19 mouse cellular contexts compared by ENCODE assay signal in genomic region chr5:120454756-120455337, GRCm38 (mm10). TPM values are rescaled to one million over a fixed set of nuclear protein-coding genes. Genes with fewer than 3 reads are reported as not detected.
DNase-seq lines count a peak whose midpoint lies in the region; ATAC-seq and TF ChIP-seq lines count a peak whose summit lies in the region.
"Had no signal": no experiment of that assay in that cellular context is flagged by ENCODE, and none has a peak within 500 bp of the region (broad histone marks: within the 10 kb centered on the region; RNA-seq: fewer than 3 reads in every experiment).

No protein-coding gene starts in this region.

- no peaks in the 10 kb centered on the region for H3K36me3 ChIP-seq in embryonic facial prominence, embryonic 11.5 days (replicated peaks; ENCODE audit: control insufficient read depth, insufficient read depth, low read depth, low read length)
- H3K36me3 ChIP-seq in embryonic facial prominence, embryonic 10.5 days (replicated peaks) = no peaks in the 10 kb centered on the region
- H3K36me3 ChIP-seq in kidney, postnatal 0 days (ENCODE audit: insufficient read depth, low read length) = no peaks in the 10 kb centered on the region
- H3K36me3 ChIP-seq in neural tube, embryonic 13.5 days = no peaks in the 10 kb centered on the region
- H3K36me3 ChIP-seq: heart, embryonic 13.5 days; limb, embryonic 15.5 days; midbrain, embryonic 12.5 days had no signal

- H3K27me3 ChIP-seq in embryonic facial prominence, embryonic 11.5 days (ENCODE audit: control insufficient read depth, insufficient read depth, low read length) = no peaks in the 10 kb centered on the region
- peaks cover 16% of the 10 kb centered on the region for H3K27me3 ChIP-seq in embryonic facial prominence, embryonic 10.5 days (replicated peaks; ENCODE audit: low read depth, poor library complexity, severe bottlenecking)
- H3K27me3 ChIP-seq in kidney, postnatal 0 days (ENCODE audit: insufficient read depth, low read length) = no peaks in the 10 kb centered on the region
- H3K27me3 ChIP-seq in neural tube, embryonic 13.5 days = peaks cover 17% of the 10 kb centered on the region

- no peak overlapping the region for H3K9ac ChIP-seq in embryonic facial prominence, embryonic 11.5 days (replicated peaks; ENCODE audit: low read length)
- H3K9ac ChIP-seq in kidney, postnatal 0 days (ENCODE audit: low read depth, low read length) = no peak overlapping the region
- H3K9ac ChIP-seq in neural tube, embryonic 13.5 days = peak overlapping the region; percentile 45; the same call in 1 of the 2 replicates
- H3K9ac ChIP-seq: forebrain, embryonic 13.5 days; heart, embryonic 13.5 days; limb, embryonic 15.5 days; midbrain, embryonic 12.5 days had no signal

- no peak for DNase-seq in embryonic facial prominence, embryonic 11.5 days (ENCODE audit: low spot score)
- DNase-seq in embryonic facial prominence, embryonic 10.5 days (ENCODE audit: low spot score) = no peak
- DNase-seq in kidney, postnatal 0 days (ENCODE audit: low spot score) = no peak
- DNase-seq in kidney, postnatal 25 days = no peak
- DNase-seq in ZHBTc4 (ENCODE audit: low read depth, low spot score) = peak; percentile 64
- no peak for DNase-seq in thymus, postnatal 14 days
- no peak for DNase-seq in spleen, postnatal 14 days (ENCODE audit: low spot score in 2 of 2)
- DNase-seq: cerebellum, adult 2 months; heart, postnatal 4 days; kidney, adult 9 months; lung, adult 18-20 months; lung, postnatal 36 days; thymus, adult 18-20 months had no signal

- no peak for TF ChIP-seq CTCF in kidney, postnatal 0 days (IDR thresholded peaks at IDR 0.05; ENCODE audit: low read depth)

- H3K9me3 ChIP-seq in embryonic facial prominence, embryonic 11.5 days (replicated peaks; ENCODE audit: control insufficient read depth, low read length) = no peaks in the 10 kb centered on the region
- H3K9me3 ChIP-seq in embryonic facial prominence, embryonic 10.5 days = no peaks in the 10 kb centered on the region
- H3K9me3 ChIP-seq in kidney, postnatal 0 days (replicated peaks; ENCODE audit: low read length) = no peaks in the 10 kb centered on the region
- no peaks in the 10 kb centered on the region for H3K9me3 ChIP-seq in neural tube, embryonic 13.5 days
- H3K9me3 ChIP-seq: forebrain, embryonic 13.5 days; heart, embryonic 13.5 days; limb, embryonic 15.5 days; midbrain, embryonic 12.5 days had no signal

- H3K4me2 ChIP-seq in embryonic facial prominence, embryonic 11.5 days (ENCODE audit: low read depth, low read length) = no peak overlapping the region
- H3K4me2 ChIP-seq in kidney, postnatal 0 days (ENCODE audit: low read length) = peak overlapping the region; percentile 14; the same call in 1 of the 2 replicates
- peak overlapping the region; percentile 37 for H3K4me2 ChIP-seq in neural tube, embryonic 13.5 days
- H3K4me2 ChIP-seq: forebrain, embryonic 13.5 days; heart, embryonic 13.5 days; limb, embryonic 15.5 days; midbrain, embryonic 12.5 days had no signal

- no peak overlapping the region for H3K4me3 ChIP-seq in embryonic facial prominence, embryonic 11.5 days (ENCODE audit: low read depth, low read length)
- no peak overlapping the region for H3K4me3 ChIP-seq in embryonic facial prominence, embryonic 10.5 days
- H3K4me3 ChIP-seq in kidney, postnatal 0 days (replicated peaks; ENCODE audit: low read depth, low read length) = no peak overlapping the region
- H3K4me3 ChIP-seq in neural tube, embryonic 13.5 days = no peak overlapping the region
- H3K4me3 ChIP-seq: forebrain, embryonic 13.5 days; heart, embryonic 13.5 days; limb, embryonic 15.5 days; midbrain, embryonic 12.5 days had no signal

- 0 out of 2 replicates have a peak, but pooled peaks have one; percentile 31 for ATAC-seq in embryonic facial prominence, embryonic 11.5 days (replicated peaks; ENCODE audit: insufficient number of reproducible peaks, low FRiP score, low TSS enrichment, low read depth)
- ATAC-seq in kidney, postnatal 0 days (replicated peaks; ENCODE audit: low FRiP score, low read depth) = no peak
- ATAC-seq in neural tube, embryonic 13.5 days (ENCODE audit: low read depth) = no peak
- ATAC-seq: forebrain, embryonic 13.5 days had no signal

- 74% methylated on average over 14 of the region's 14 CpGs for WGBS in embryonic facial prominence, embryonic 11.5 days
- 76% methylated on average over 14 of the region's 14 CpGs for whole genome bisulfite sequencing in embryonic facial prominence, embryonic 10.5 days
- WGBS in kidney, postnatal 0 days = 23% methylated on average over 14 of the region's 14 CpGs
- WGBS in neural tube, embryonic 13.5 days = 40% methylated on average over 14 of the region's 14 CpGs

- no peak overlapping the region for H3K27ac ChIP-seq in embryonic facial prominence, embryonic 11.5 days (replicated peaks; ENCODE audit: low read depth, low read length)
- no peak overlapping the region for H3K27ac ChIP-seq in embryonic facial prominence, embryonic 10.5 days (replicated peaks)
- no peak overlapping the region for H3K27ac ChIP-seq in kidney, postnatal 0 days
- H3K27ac ChIP-seq in neural tube, embryonic 13.5 days (replicated peaks) = peak overlapping the region; percentile 72
- H3K27ac ChIP-seq: forebrain, embryonic 13.5 days; heart, embryonic 13.5 days; limb, embryonic 15.5 days; midbrain, embryonic 12.5 days had no signal

- no peaks in the 10 kb centered on the region; the same call in 1 of the 2 replicates for H3K4me1 ChIP-seq in embryonic facial prominence, embryonic 11.5 days (ENCODE audit: control insufficient read depth, insufficient read depth, low read length)
- H3K4me1 ChIP-seq in embryonic facial prominence, embryonic 10.5 days = 0 out of 2 replicates have a peak, but pooled peaks cover 7% of the 10 kb centered on the region
- H3K4me1 ChIP-seq in kidney, postnatal 0 days (replicated peaks; ENCODE audit: insufficient read depth, low read length) = no peaks in the 10 kb centered on the region
- H3K4me1 ChIP-seq in neural tube, embryonic 13.5 days (replicated peaks) = peaks cover 23% of the 10 kb centered on the region
- H3K4me1 ChIP-seq: forebrain, embryonic 13.5 days; heart, embryonic 13.5 days; limb, embryonic 15.5 days; midbrain, embryonic 12.5 days had no signal

RNA-seq across cellular contexts. Expression of gene Sdsl, which starts 17.8 kb away (rescaled TPM):
- polyA plus RNA-seq in embryonic facial prominence, embryonic 11.5 days (2014; fragmentation: Nextera tagmentation; extraction: Ambion mirVana) = 3.6 and 4.9 TPM in 2 replicates
- polyA plus RNA-seq in embryonic facial prominence, embryonic 10.5 days (2016; fragmentation: Nextera tagmentation; extraction: Ambion mirVana) = 6.2 and 7.1 TPM in 2 replicates
- polyA plus RNA-seq in kidney, postnatal 0 days (2015; fragmentation: Nextera tagmentation; extraction: Ambion mirVana) = 12.0 and 13.3 TPM in 2 replicates
- 5.2 and 6.9 TPM in 2 replicates for polyA plus RNA-seq in neural tube, embryonic 13.5 days (2015; fragmentation: Nextera tagmentation; extraction: Ambion mirVana)

RNA-seq across cellular contexts. Expression of gene Sds, which starts 21.5 kb away (rescaled TPM):
- polyA plus RNA-seq in embryonic facial prominence, embryonic 11.5 days (2014; fragmentation: Nextera tagmentation; extraction: Ambion mirVana) = not detected in 2 replicates
- polyA plus RNA-seq in embryonic facial prominence, embryonic 10.5 days (2016; fragmentation: Nextera tagmentation; extraction: Ambion mirVana) = not detected in 2 replicates
- not detected in 2 replicates for polyA plus RNA-seq in kidney, postnatal 0 days (2015; fragmentation: Nextera tagmentation; extraction: Ambion mirVana)
- polyA plus RNA-seq in neural tube, embryonic 13.5 days (2015; fragmentation: Nextera tagmentation; extraction: Ambion mirVana) = not detected in 2 replicates
- polyA plus RNA-seq: forebrain, embryonic 13.5 days; heart, embryonic 13.5 days; midbrain, embryonic 12.5 days; spleen, adult 2 months had no signal

RNA-seq across cellular contexts. Expression of gene Lhx5, which starts 23.3 kb away (rescaled TPM):
- polyA plus RNA-seq in embryonic facial prominence, embryonic 11.5 days (2014; fragmentation: Nextera tagmentation; extraction: Ambion mirVana) = 1.5 and 2.9 TPM in 2 replicates
- polyA plus RNA-seq in embryonic facial prominence, embryonic 10.5 days (2016; fragmentation: Nextera tagmentation; extraction: Ambion mirVana) = 3.1 and 4.7 TPM in 2 replicates
- not detected in 2 replicates for polyA plus RNA-seq in kidney, postnatal 0 days (2015; fragmentation: Nextera tagmentation; extraction: Ambion mirVana)
- 42.0 and 46.0 TPM in 2 replicates for polyA plus RNA-seq in neural tube, embryonic 13.5 days (2015; fragmentation: Nextera tagmentation; extraction: Ambion mirVana)
- polyA plus RNA-seq: heart, embryonic 13.5 days; limb, embryonic 15.5 days; spleen, adult 2 months had no signal

RNA-seq across cellular contexts. Expression of gene Plbd2, which starts 48.6 kb away (rescaled TPM):
- 20.9 and 25.3 TPM in 2 replicates for polyA plus RNA-seq in embryonic facial prominence, embryonic 11.5 days (2014; fragmentation: Nextera tagmentation; extraction: Ambion mirVana)
- polyA plus RNA-seq in embryonic facial prominence, embryonic 10.5 days (2016; fragmentation: Nextera tagmentation; extraction: Ambion mirVana) = 35.5 and 37.8 TPM in 2 replicates
- 73.7 and 78.2 TPM in 2 replicates for polyA plus RNA-seq in kidney, postnatal 0 days (2015; fragmentation: Nextera tagmentation; extraction: Ambion mirVana)
- 35.8 and 42.8 TPM in 2 replicates for polyA plus RNA-seq in neural tube, embryonic 13.5 days (2015; fragmentation: Nextera tagmentation; extraction: Ambion mirVana)

RNA-seq across cellular contexts. Expression of gene Slc8b1, which starts 56.1 kb away (rescaled TPM):
- polyA plus RNA-seq in embryonic facial prominence, embryonic 11.5 days (2014; fragmentation: Nextera tagmentation; extraction: Ambion mirVana) = 1.3 and 1.8 TPM in 2 replicates
- polyA plus RNA-seq in embryonic facial prominence, embryonic 10.5 days (2016; fragmentation: Nextera tagmentation; extraction: Ambion mirVana) = 4.1 and 5.2 TPM in 2 replicates
- 9.5 and 9.8 TPM in 2 replicates for polyA plus RNA-seq in kidney, postnatal 0 days (2015; fragmentation: Nextera tagmentation; extraction: Ambion mirVana)
- 3.0 and 3.6 TPM in 2 replicates for polyA plus RNA-seq in neural tube, embryonic 13.5 days (2015; fragmentation: Nextera tagmentation; extraction: Ambion mirVana)
